Mouse (Mus musculus) thymus, adult 2 months (tissue): ENCODE data around the gene BC049730. TPM values are rescaled to one million over a fixed set of nuclear protein-coding genes. Genes with fewer than 3 reads are reported as not detected.

Source experiments
- DNase-seq: peaks from one replicate; pipeline ENCODE4 v3.0.0; 2021
- H3K27ac ChIP-seq: fragments of 200-500 bp; 2 replicates; pipeline ENCODE4 v1.5.1; 2012; ENCODE audit warnings: low read length, control low read depth; ENCODE audit not compliant: control insufficient read depth, insufficient read depth
- H3K27me3 ChIP-seq: fragments of 200-500 bp; 2 replicates; pipeline ENCODE4 v1.6.1; 2012; ENCODE audit warnings: mild to moderate bottlenecking, low read length, moderate library complexity, mixed read lengths; ENCODE audit not compliant: control insufficient read depth, insufficient read depth
- H3K36me3 ChIP-seq: fragments of 200-500 bp; 2 replicates; pipeline ENCODE4 v1.6.1; 2012; ENCODE audit warnings: mild to moderate bottlenecking, low read length, moderate library complexity; ENCODE audit not compliant: control insufficient read depth, insufficient read depth
- H3K4me1 ChIP-seq: fragments of 200-500 bp; replicated peaks from 2 replicates; pipeline ENCODE4 v1.6.1; 2012; ENCODE audit warnings: low read length; ENCODE audit not compliant: control insufficient read depth, insufficient read depth
- H3K4me3 ChIP-seq: fragments of 200-500 bp; 2 replicates; pipeline ENCODE4 v1.5.1; 2012; ENCODE audit warnings: mild to moderate bottlenecking, low read length, control low read depth, moderate library complexity; ENCODE audit not compliant: control insufficient read depth, insufficient read depth
- CTCF ChIP-seq: fragments of 200-500 bp; IDR thresholded peaks from 2 replicates; pipeline ENCODE4 v1.5.1; 2012; ENCODE audit warnings: mild to moderate bottlenecking, control low read depth, low read length, moderate library complexity, borderline replicate concordance; ENCODE audit not compliant: control insufficient read depth, poor library complexity, insufficient read depth; ENCODE audit errors: extremely low read depth
- POLR2A ChIP-seq: fragments of 200-500 bp; IDR thresholded peaks from 2 replicates; pipeline ENCODE4 v1.6.1; 2012; ENCODE audit warnings: mild to moderate bottlenecking, low read length, control low read depth, moderate library complexity; ENCODE audit not compliant: control insufficient read depth, poor library complexity, insufficient read depth; ENCODE audit errors: extremely low read depth
- WGBS: fragments of 180-500 bp; shearing (Covaris S2); methylation state at CpG from one replicate; pipeline ENCODE4 v1.1.7; 2018; 5-methylcytosine and 5-hydroxymethylcytosine counted together
- polyA plus RNA-seq: library from polyadenylated mRNA; depleted of rRNA; stranded (reverse); fragments of >200 nt; gene quantifications from 2 replicates; pipeline ENCODE4 v1.2.3, GENCODE M21; 2012; rRNA removed

Gene BC049730
- not detected in 2 replicates for polyA plus RNA-seq

DNA sequence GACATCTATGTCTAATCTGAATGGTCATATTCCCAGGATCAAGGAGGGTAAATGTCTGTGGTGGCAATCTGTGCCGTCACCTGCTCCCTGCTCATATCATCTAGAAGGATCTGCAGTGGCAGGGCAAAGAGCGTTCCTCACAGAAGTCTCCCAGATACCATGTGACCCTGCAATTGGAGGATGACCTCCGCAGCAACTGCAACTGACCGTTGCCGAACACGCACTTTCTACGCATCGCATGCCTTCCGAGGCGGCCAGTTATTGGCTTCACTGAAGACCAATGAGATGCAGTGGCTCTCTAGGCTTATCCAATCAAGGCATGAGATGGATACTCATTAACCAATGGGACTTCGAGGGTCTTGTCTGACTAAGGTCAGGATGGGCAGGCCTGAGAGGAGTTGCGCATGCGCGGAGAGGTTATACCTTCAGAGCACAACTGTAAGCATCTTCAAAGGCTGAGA, at the start of gene BC049730:
Gene BC049730, plus strand, starts transcription at position 411 of the 461 bp plus-strand sequence.
- Histone ChIP-seq H3K4me1 (no peaks in the 10 kb centered on the region), H3K4me3 (no peak within 1 kb of the TSS), H3K36me3 (no peaks in the 10 kb centered on the region), H3K27me3 (no peaks in the 10 kb centered on the region), H3K27ac (no peak within 1 kb of the TSS)
- WGBS = 96% methylated on average over 14 of the region's 14 CpGs
- TF ChIP-seq POLR2A = no peak
- no peak for TF ChIP-seq CTCF
- DNase-seq = no peak

DNA sequence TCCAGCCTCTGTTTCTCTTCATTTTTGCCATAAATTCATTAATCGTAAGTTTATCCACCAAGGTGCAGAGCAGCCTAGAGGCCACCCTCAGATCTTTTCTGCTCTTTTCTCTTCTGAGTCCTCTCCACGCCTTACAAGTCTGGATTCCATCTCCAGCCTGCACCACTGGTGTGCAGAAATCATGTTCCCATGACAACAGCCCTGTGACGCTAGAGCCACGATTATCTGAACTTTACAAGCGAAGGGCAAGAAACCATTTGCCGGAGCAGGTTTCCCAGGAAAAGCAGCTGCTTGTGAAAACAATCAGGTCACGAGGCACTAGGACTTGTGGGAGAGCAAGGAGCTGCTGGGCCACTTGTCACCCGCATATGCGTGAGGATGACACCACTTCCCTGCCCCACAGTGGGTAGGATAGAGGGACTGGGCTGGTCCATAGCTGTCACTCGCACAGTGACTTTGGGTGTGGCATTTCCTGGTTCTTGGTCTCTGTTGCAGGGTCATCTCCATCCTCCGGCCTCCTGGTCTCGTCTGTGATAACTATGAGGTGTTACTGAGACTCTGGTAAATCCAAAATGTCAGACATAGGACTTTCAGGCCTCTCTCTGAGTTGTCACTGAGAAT, 49.2 kb upstream of the BC049730 start:
- Histone ChIP-seq H3K4me1 (peaks cover 14% of the 10 kb centered on the region), H3K36me3 (no peaks in the 10 kb centered on the region), H3K4me3 (no peak overlapping the region), H3K27me3 (no peaks in the 10 kb centered on the region), H3K27ac (no peak overlapping the region)
- no peak for DNase-seq
- no peak for TF ChIP-seq CTCF
- TF ChIP-seq POLR2A = no peak
- WGBS = 91% methylated on average over 12 of the region's 12 CpGs

DNA sequence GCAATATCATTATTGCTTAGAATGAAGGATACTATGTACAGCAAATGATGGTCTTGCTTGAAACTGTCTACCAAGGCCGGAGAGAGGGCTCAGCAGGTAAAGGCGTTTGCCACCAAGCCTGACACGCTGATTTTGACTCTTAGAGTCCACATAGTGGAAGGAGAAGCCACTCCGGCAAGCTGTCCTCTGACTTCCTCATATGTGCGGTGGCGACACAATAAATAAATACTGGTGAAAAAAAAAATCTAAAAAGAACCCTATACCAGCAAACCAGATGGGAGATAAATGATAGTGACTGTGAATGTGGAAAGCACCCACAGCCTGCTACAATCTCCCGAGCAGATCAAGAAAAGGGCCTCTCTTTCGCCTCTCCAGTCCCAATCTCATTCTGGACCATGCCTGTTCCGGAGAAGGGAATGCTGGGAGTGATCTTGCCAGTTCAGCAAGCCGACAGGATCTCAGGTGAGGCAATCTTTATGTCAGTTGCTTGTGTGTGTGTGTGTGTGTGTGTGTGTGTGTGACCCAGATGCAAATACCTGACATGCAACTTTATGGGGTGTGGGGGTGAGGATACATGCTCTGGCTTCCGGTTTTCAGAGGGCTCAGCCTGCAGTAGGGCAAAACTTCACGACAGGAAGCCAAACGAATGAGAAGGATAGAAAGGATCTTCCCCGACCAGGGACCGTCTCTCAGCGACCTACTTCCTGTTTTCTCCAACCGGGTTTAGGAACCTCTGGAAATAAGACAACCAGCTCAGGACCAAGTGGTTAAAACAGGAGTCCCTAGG, 47.7 kb upstream of the BC049730 start:
- Histone ChIP-seq H3K27me3 (no peaks in the 10 kb centered on the region), H3K27ac (peak overlapping the region; percentile 80), H3K4me1 (peaks cover 14% of the 10 kb centered on the region), H3K4me3 (no peak overlapping the region), H3K36me3 (no peaks in the 10 kb centered on the region)
- TF ChIP-seq POLR2A (no peak), CTCF (no peak)
- DNase-seq = peak; percentile 51
- 23% methylated on average over 17 of the region's 17 CpGs for WGBS

DNA sequence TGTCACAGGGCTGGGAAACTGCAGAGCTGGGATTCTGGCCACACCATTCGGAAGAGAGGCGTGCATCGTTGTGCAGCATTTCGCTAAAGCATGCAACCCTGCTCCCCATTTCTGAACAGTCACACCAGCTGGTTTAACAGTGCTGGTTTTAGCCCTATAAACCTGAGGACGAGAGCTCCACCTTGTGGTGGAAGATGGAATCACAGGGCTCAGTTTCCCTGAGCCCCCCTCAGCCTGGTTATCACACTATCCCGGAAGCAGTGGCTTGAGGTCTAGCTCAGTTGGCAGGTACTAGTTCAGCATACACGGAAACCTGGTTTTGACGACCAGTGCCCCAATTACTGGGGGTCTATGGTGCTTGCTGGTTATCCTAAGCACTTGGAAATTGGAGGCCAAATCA, 46.5 kb upstream of the BC049730 start:
- H3K27ac ChIP-seq = no peak overlapping the region; the same call in 1 of the 2 replicates
- no peak overlapping the region for H3K4me3 ChIP-seq
- DNase-seq = peak; percentile 82
- TF ChIP-seq CTCF (peak; percentile 74; the same call in 1 of the 2 replicates), POLR2A (no peak)
- no peaks in the 10 kb centered on the region for H3K27me3 ChIP-seq
- 4% methylated on average over 8 of the region's 8 CpGs for WGBS
- H3K36me3 ChIP-seq = no peaks in the 10 kb centered on the region
- peaks cover 14% of the 10 kb centered on the region for H3K4me1 ChIP-seq

DNA sequence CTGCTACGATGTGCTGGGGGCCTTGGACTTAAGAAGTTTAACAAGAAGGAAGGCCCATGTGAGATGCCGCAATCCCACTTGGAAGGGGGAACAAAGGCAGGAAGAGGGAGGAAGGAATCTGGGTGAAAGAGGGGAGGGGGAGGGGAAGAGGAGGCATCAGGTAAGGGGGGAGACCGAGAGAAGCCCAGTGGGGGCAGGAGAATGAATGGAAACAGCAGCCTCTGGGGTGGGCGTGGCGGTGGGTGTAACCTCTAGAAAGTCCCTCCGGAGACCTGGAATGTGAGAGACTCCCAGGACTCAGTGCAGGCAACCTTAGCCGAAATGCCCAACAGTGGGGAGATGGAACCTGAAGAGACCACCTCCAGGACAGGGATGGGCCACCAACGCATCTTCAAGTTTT, 44.7 kb upstream of the BC049730 start:
- TF ChIP-seq POLR2A = no peak
- no peak for TF ChIP-seq CTCF
- peaks cover 14% of the 10 kb centered on the region for H3K4me1 ChIP-seq
- H3K36me3 ChIP-seq = no peaks in the 10 kb centered on the region
- WGBS = 79% methylated on average over 8 of the region's 8 CpGs
- no peak for DNase-seq
- no peak overlapping the region for H3K27ac ChIP-seq
- H3K27me3 ChIP-seq = no peaks in the 10 kb centered on the region
- no peak overlapping the region for H3K4me3 ChIP-seq

DNA sequence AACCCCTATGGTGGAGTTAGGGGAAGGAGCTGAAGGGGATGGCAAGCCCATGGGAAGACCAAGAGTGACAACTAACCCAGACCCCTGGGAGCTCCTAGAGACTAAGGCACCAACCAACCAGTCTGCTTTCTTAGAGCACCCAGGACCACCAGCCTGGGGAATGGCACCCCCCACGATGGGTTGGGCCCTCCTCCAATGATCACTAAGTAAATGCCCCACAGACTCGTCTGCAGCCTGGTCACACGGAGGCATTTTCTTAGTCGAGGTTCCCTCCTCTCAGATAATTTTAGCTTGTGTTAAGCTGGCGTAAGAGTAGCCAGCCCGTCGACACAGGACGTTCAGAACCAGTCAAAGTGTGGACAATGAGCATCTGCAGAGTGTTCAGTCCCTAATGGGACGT, 44.1 kb upstream of the BC049730 start:
- DNase-seq = no peak
- no peak for TF ChIP-seq POLR2A
- no peak for TF ChIP-seq CTCF
- Histone ChIP-seq H3K4me1 (peaks cover 14% of the 10 kb centered on the region), H3K4me3 (no peak overlapping the region), H3K27me3 (no peaks in the 10 kb centered on the region), H3K27ac (no peak overlapping the region), H3K36me3 (no peaks in the 10 kb centered on the region)
- 85% methylated on average over 9 of the region's 9 CpGs for WGBS

DNA sequence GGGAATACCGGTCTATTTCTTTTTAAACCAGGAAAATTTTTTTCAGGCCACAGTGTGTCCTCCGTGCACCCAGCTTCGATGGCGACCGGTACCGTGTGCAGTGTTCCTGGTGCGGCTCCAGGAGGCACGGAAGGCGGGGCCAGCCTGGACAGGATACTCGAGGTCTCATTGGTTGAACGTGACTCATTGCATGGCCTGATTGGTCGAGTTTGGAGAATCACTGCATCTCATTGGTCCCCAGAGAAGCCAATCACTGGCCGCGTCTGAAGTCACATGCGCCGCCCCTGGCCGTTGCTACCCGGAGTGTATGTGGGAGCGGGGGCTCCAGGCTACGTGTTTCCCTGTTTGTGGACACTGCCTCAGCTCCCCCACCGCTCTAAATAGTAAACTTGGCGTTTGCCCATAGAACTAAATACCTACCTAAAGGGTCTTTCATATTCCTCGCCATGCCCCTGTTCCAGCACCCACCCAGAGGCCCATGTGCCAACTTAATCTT, 37.0 kb upstream of the BC049730 start:
- Histone ChIP-seq H3K4me3 (no peak overlapping the region), H3K4me1 (no peaks in the 10 kb centered on the region), H3K36me3 (no peaks in the 10 kb centered on the region), H3K27me3 (no peaks in the 10 kb centered on the region), H3K27ac (no peak overlapping the region)
- no peak for DNase-seq
- TF ChIP-seq POLR2A (no peak), CTCF (no peak)
- 89% methylated on average over 23 of the region's 23 CpGs for WGBS
